Mouse (Mus musculus) stomach, postnatal 0 days (tissue): ENCODE results near the gene Mrvi1. TPM values are rescaled to one million over a fixed set of nuclear protein-coding genes. Genes with fewer than 3 reads are reported as not detected.

Source experiments
- ATAC-seq: fragments of 200-750 bp; cut with Nextera tagmentation; 2 replicates; pipeline ENCODE4 v1.8.0; 2017; ENCODE audit not compliant: low FRiP score, low TSS enrichment
- DNase-seq: peaks from one replicate; pipeline ENCODE4 v3.0.0-alpha.2; 2016; ENCODE audit warnings: low spot score
- H3K27ac ChIP-seq: fragments of 300-500 bp; sonication (generic); replicated peaks from 2 replicates; pipeline ENCODE4 v1.5.1; 2014; ENCODE audit warnings: mild to moderate bottlenecking, control low read depth
- H3K27me3 ChIP-seq: fragments of 300-500 bp; sonication (generic); 2 replicates; pipeline ENCODE4 v1.6.1; 2014; ENCODE audit warnings: low read length; ENCODE audit not compliant: control insufficient read depth, insufficient read depth
- H3K36me3 ChIP-seq: fragments of 300-500 bp; sonication (generic); 2 replicates; pipeline ENCODE4 v1.6.1; 2014; ENCODE audit warnings: low read length, mixed read lengths; ENCODE audit not compliant: control insufficient read depth, insufficient read depth
- H3K4me1 ChIP-seq: fragments of 300-500 bp; sonication (generic); replicated peaks from 2 replicates; pipeline ENCODE4 v1.6.1; 2014; ENCODE audit warnings: antibody characterized with exemption; ENCODE audit not compliant: control insufficient read depth, insufficient read depth
- H3K4me2 ChIP-seq: fragments of 300-500 bp; sonication (generic); replicated peaks from 2 replicates; pipeline ENCODE4 v1.6.1; 2014; ENCODE audit warnings: low read depth, mild to moderate bottlenecking, control low read depth, moderate library complexity
- H3K4me3 ChIP-seq: fragments of 300-500 bp; sonication (generic); 2 replicates; pipeline ENCODE4 v1.5.1; 2014; ENCODE audit warnings: low read depth, low read length, control low read depth
- H3K9ac ChIP-seq: fragments of 300-500 bp; sonication (generic); 2 replicates; pipeline ENCODE4 v1.6.1; 2014; ENCODE audit warnings: mild to moderate bottlenecking, low read length, control low read depth, mixed read lengths
- H3K9me3 ChIP-seq: fragments of 300-500 bp; sonication (generic); 2 replicates; pipeline ENCODE4 v1.6.1; 2016; ENCODE audit warnings: low read length; ENCODE audit not compliant: control insufficient read depth
- CTCF ChIP-seq: IDR thresholded peaks from 2 replicates; pipeline ENCODE4 v1.5.1; 2016; ENCODE audit warnings: antibody characterized with exemption, low read depth, mild to moderate bottlenecking, moderate library complexity
- EP300 ChIP-seq: optimal IDR thresholded peaks from 2 replicates; pipeline ENCODE3; 2016; ENCODE audit warnings: antibody characterized with exemption
- WGBS: fragments of 180-500 bp; shearing (Covaris S2); extraction: QIAGEN DNeasy Blood & Tissue Kit; methylation state at CpG from one replicate; pipeline ENCODE4 v1.1.7; 2014; 5-methylcytosine and 5-hydroxymethylcytosine counted together
- polyA plus RNA-seq: library from polyadenylated mRNA; unstranded; fragments of >200 nt; fragmentation: Nextera tagmentation; extraction: Ambion mirVana; gene quantifications from 2 replicates; pipeline ENCODE4 v1.2.1, GENCODE M21; 2015

Mrvi1 gene
- polyA plus RNA-seq, 1 experiment from 2014 or later: 8.4 TPM

GRCm38 (mm10) chr7:110914531-110914930, 67.7 kb downstream of the Mrvi1 start:
- ATAC-seq (peak; percentile 53; the same call in 1 of the 2 replicates), DNase-seq (no peak)
- H3K4me1 ChIP-seq: no peaks in the 10 kb centered on the region
- H3K9ac ChIP-seq: no peak overlapping the region
- no peak overlapping the region for H3K4me2 ChIP-seq
- TF ChIP-seq EP300: no peak
- no peak overlapping the region for H3K27ac ChIP-seq
- no peaks in the 10 kb centered on the region for H3K27me3 ChIP-seq
- no peaks in the 10 kb centered on the region for H3K9me3 ChIP-seq
- no peaks in the 10 kb centered on the region for H3K36me3 ChIP-seq
- H3K4me3 ChIP-seq: no peak overlapping the region
- WGBS: 58% methylated on average over 3 of the region's 3 CpGs

- H3K27ac ChIP-seq: no peak overlapping the region
- no peaks in the 10 kb centered on the region for H3K27me3 ChIP-seq
- no peak overlapping the region for H3K9ac ChIP-seq
- TF ChIP-seq CTCF (no peak), EP300 (no peak)
- H3K4me1 ChIP-seq: no peaks in the 10 kb centered on the region
- H3K4me2 ChIP-seq: no peak overlapping the region
- ATAC-seq: peak; percentile 23; the same call in 1 of the 2 replicates
- 95% methylated on average over 4 of the region's 4 CpGs for WGBS
- H3K4me3 ChIP-seq: no peak overlapping the region
- DNase-seq: no peak
- H3K9me3 ChIP-seq: no peaks in the 10 kb centered on the region
- H3K36me3 ChIP-seq: no peaks in the 10 kb centered on the region
Observed at GRCm38 (mm10) chr7:110913754-110914153, 68.5 kb downstream of the Mrvi1 start.

GRCm38 (mm10) chr7:110908209-110909144, 73.8 kb downstream of the Mrvi1 start:
- H3K27ac ChIP-seq: no peak overlapping the region
- H3K4me2 ChIP-seq: no peak overlapping the region
- 56% methylated on average over 8 of the region's 8 CpGs for WGBS
- DNase-seq: no peak
- H3K4me3 ChIP-seq: no peak overlapping the region
- H3K9ac ChIP-seq: no peak overlapping the region
- no peaks in the 10 kb centered on the region for H3K27me3 ChIP-seq
- no peak for ATAC-seq
- H3K4me1 ChIP-seq: no peaks in the 10 kb centered on the region
- no peaks in the 10 kb centered on the region; the same call in 1 of the 2 replicates for H3K36me3 ChIP-seq
- no peaks in the 10 kb centered on the region for H3K9me3 ChIP-seq
- TF ChIP-seq EP300: no peak
- TF ChIP-seq CTCF: no peak

- Histone ChIP-seq H3K9ac (no peak overlapping the region), H3K27me3 (no peaks in the 10 kb centered on the region), H3K27ac (no peak overlapping the region), H3K4me2 (no peak overlapping the region), H3K4me3 (no peak overlapping the region), H3K9me3 (no peaks in the 10 kb centered on the region), H3K36me3 (no peaks in the 10 kb centered on the region; the same call in 1 of the 2 replicates), H3K4me1 (no peaks in the 10 kb centered on the region)
- WGBS: 88% methylated on average over 2 of the region's 2 CpGs
- TF ChIP-seq EP300 (no peak), CTCF (no peak)
- ATAC-seq (no peak), DNase-seq (no peak)
Observed at GRCm38 (mm10) chr7:110906566-110906965, 75.7 kb downstream of the Mrvi1 start.

GRCm38 (mm10) chr7:110903226-110903625, 79.0 kb downstream of the Mrvi1 start:
- Histone ChIP-seq H3K4me3 (no peak overlapping the region), H3K9me3 (no peaks in the 10 kb centered on the region), H3K27me3 (no peaks in the 10 kb centered on the region), H3K27ac (no peak overlapping the region), H3K4me1 (no peaks in the 10 kb centered on the region), H3K36me3 (no peaks in the 10 kb centered on the region; the same call in 1 of the 2 replicates), H3K9ac (no peak overlapping the region), H3K4me2 (no peak overlapping the region)
- 54% methylated on average over 7 of the region's 7 CpGs for WGBS
- TF ChIP-seq CTCF: no peak
- TF ChIP-seq EP300: no peak
- no peak for DNase-seq
- ATAC-seq: peak; percentile 48; the same call in 1 of the 2 replicates

- no peak overlapping the region for H3K9ac ChIP-seq
- ATAC-seq (no peak), DNase-seq (no peak)
- WGBS: 90% methylated on average over 8 of the region's 8 CpGs
- H3K4me1 ChIP-seq: no peaks in the 10 kb centered on the region; the same call in 1 of the 2 replicates
- H3K4me2 ChIP-seq: no peak overlapping the region
- H3K9me3 ChIP-seq: no peaks in the 10 kb centered on the region
- no peaks in the 10 kb centered on the region for H3K36me3 ChIP-seq
- H3K27ac ChIP-seq: no peak overlapping the region
- no peaks in the 10 kb centered on the region for H3K27me3 ChIP-seq
- no peak overlapping the region for H3K4me3 ChIP-seq
- TF ChIP-seq EP300 (no peak), CTCF (no peak)
Observed at GRCm38 (mm10) chr7:110897202-110897601, 85.1 kb downstream of the Mrvi1 start.
